Mouse (Mus musculus) heart, embryonic 15.5 days (tissue): ENCODE data around the gene Olfr1490. TPM values are rescaled to one million over a fixed set of nuclear protein-coding genes. Genes with fewer than 3 reads are reported as not detected.
"Not testable (repeated sequence)": the region's sequence is repeated elsewhere in the genome, so short reads cannot be mapped to it uniquely, and the experiment has no call there.

ENCODE experiments used
- ATAC-seq: fragments of 200-750 bp; cut with Nextera tagmentation; replicated peaks from 2 replicates; pipeline ENCODE4 v1.8.0; 2017; ENCODE audit warnings: low read depth, moderate TSS enrichment; ENCODE audit not compliant: insufficient number of reproducible peaks, insufficient read depth, low FRiP score
- H3K27ac ChIP-seq: fragments of 300-500 bp; sonication (generic); 2 replicates; pipeline ENCODE4 v1.5.1; 2015; ENCODE audit warnings: mild to moderate bottlenecking, inconsistent platforms
- H3K27me3 ChIP-seq: fragments of 300-500 bp; sonication (generic); 2 replicates; pipeline ENCODE4 v1.6.1; 2015; ENCODE audit warnings: inconsistent platforms
- H3K36me3 ChIP-seq: fragments of 300-500 bp; sonication (generic); 2 replicates; pipeline ENCODE4 v1.6.1; 2015; ENCODE audit warnings: mild to moderate bottlenecking, inconsistent platforms
- H3K4me1 ChIP-seq: fragments of 300-500 bp; sonication (generic); replicated peaks from 2 replicates; pipeline ENCODE4 v1.6.1; 2015; ENCODE audit warnings: inconsistent platforms
- H3K4me2 ChIP-seq: fragments of 300-500 bp; sonication (generic); 2 replicates; pipeline ENCODE4 v1.6.1; 2015; ENCODE audit warnings: inconsistent platforms, mild to moderate bottlenecking, moderate library complexity
- H3K4me3 ChIP-seq: fragments of 300-500 bp; sonication (generic); 2 replicates; pipeline ENCODE4 v1.5.1; 2015; ENCODE audit warnings: mild to moderate bottlenecking, inconsistent platforms
- H3K9ac ChIP-seq: fragments of 300-500 bp; sonication (generic); 2 replicates; pipeline ENCODE4 v1.6.1; 2015; ENCODE audit warnings: mild to moderate bottlenecking, inconsistent platforms
- H3K9me3 ChIP-seq: fragments of 300-500 bp; sonication (generic); replicated peaks from 2 replicates; pipeline ENCODE4 v1.6.1; 2016; ENCODE audit warnings: inconsistent platforms
- WGBS: fragments of 180-500 bp; shearing (Covaris S2); methylation state at CpG from one replicate; pipeline ENCODE4 v1.1.7; 2015; ENCODE audit warnings: mixed read lengths; 5-methylcytosine and 5-hydroxymethylcytosine counted together
- microRNA-seq: library from miRNA; unstranded; fragments of <30 nt; microRNA quantifications from one replicate; pipeline ENCODE4, GENCODE M21; 2016
- polyA plus RNA-seq: library from polyadenylated mRNA; unstranded; fragments of >200 nt; fragmentation: Nextera tagmentation; extraction: Ambion mirVana; gene quantifications from 2 replicates; pipeline ENCODE4 v1.2.1, GENCODE M21; 2015

The Olfr1490 gene
- polyA plus RNA-seq, result not detected in 2 replicates

- Histone ChIP-seq H3K27me3 (no peaks in the 10 kb centered on the region), H3K4me3 (no peak within 1 kb of the TSS), H3K9ac (no peak within 1 kb of the TSS), H3K27ac (no peak within 1 kb of the TSS), H3K36me3 (no peaks in the 10 kb centered on the region), H3K4me2 (no peak within 1 kb of the TSS), H3K9me3 (no peaks in the 10 kb centered on the region; the same call in 1 of the 2 replicates), H3K4me1 (no peaks in the 10 kb centered on the region)
- no peak for ATAC-seq
- 48% methylated on average over 1 of the region's 1 CpGs for WGBS
Observed at GRCm38 (mm10) chr19:13650791-13651190, at the start of gene Olfr1490. Gene Olfr1490, plus strand, starts transcription at chr19:13651091.

GRCm38 (mm10) chr19:13617075-13617474 lies 33.8 kb upstream of the Olfr1490 start, which contains the start of gene Olfr1487:
Gene Olfr1487, plus strand, starts transcription at chr19:13617375.
- not testable (repeated sequence) for H3K27ac ChIP-seq, H3K4me2 ChIP-seq, H3K27me3 ChIP-seq, H3K4me1 ChIP-seq, H3K9ac ChIP-seq, H3K4me3 ChIP-seq, H3K36me3 ChIP-seq, H3K9me3 ChIP-seq, ATAC-seq
- 84% methylated on average over 2 of the region's 2 CpGs for WGBS

DNA sequence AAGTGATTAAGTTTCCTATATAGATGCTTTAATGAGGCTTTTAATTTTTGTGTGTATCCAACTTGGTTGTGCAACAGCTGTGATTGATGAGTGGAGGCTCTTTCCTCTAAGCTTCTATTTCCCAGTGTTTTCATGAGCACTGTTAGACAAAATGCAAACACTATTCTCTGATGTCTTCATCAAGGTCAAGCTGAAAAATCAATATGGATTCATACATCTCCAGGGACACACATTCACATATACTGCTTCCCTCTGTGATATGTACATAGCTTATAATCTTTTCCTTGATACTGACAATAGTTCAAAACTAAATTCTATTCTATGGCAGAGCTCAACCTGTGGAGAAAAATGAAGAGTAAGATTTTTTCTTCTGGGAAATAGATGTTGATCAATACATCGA lies 19.6 kb upstream of the Olfr1490 start, which contains the start of gene Olfr1489:
Gene Olfr1489, plus strand, starts transcription at position 301 of the 400 bp plus-strand sequence.
- Histone ChIP-seq H3K9me3 (0 out of 2 replicates have a peak, but pooled peaks cover under 1% of the 10 kb centered on the region), H3K36me3 (no peaks in the 10 kb centered on the region), H3K9ac (no peak within 1 kb of the TSS), H3K4me1 (no peaks in the 10 kb centered on the region), H3K4me3 (no peak within 1 kb of the TSS), H3K27ac (no peak within 1 kb of the TSS), H3K4me2 (no peak within 1 kb of the TSS), H3K27me3 (no peaks in the 10 kb centered on the region)
- 73% methylated on average over 1 of the region's 1 CpGs for WGBS
- no peak for ATAC-seq

DNA sequence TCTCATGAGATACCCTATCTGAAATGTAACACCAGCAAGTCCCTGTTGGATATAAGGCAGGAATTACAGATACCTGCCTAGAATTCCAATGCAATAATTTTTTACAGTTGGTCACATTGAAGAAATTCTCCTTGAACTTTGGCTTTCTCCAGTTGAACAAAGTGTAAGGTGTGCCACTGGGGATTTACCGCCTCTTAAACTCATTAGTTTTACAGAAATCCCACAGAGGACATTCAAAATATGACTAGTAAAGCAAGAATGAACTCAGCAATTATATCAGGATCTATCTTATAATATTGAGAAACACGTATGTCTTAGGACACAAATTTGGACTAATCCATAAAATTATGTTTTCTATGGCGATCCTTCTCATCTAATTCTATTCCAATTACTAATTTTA lies 46.1 kb downstream of the Olfr1490 start, which contains the start of gene Olfr1491:
Gene Olfr1491, plus strand, starts transcription at position 301 of the 400 bp plus-strand sequence.
- 53% methylated on average over 3 of the region's 3 CpGs for WGBS

More for the DNA sequence above, 46.1 kb downstream of the Olfr1490 start, which contains the start of gene Olfr1491:
- Histone ChIP-seq H3K4me1 (no peaks in the 10 kb centered on the region), H3K9ac (no peak within 1 kb of the TSS), H3K27me3 (no peaks in the 10 kb centered on the region), H3K36me3 (no peaks in the 10 kb centered on the region), H3K27ac (no peak within 1 kb of the TSS), H3K4me3 (no peak within 1 kb of the TSS), H3K9me3 (no peaks in the 10 kb centered on the region), H3K4me2 (no peak within 1 kb of the TSS)
- no peak for ATAC-seq

Small RNAs within 50 kb of the gene (microRNA-seq; reads per million reads assigned to microRNA genes)
- not detected for gene Gm23931

Other genes starting within 250 kb of the Olfr1490 start
- not detected in 2 replicates for gene Olfr1469, start 243.2 kb upstream of the Olfr1490 start, polyA plus RNA-seq
- not detected in 2 replicates for gene Olfr1471, start 207.7 kb upstream of the Olfr1490 start, polyA plus RNA-seq
- not detected in 2 replicates for gene Olfr1472, start 195.0 kb upstream of the Olfr1490 start, polyA plus RNA-seq
- gene Olfr1474, start 181.5 kb upstream of the Olfr1490 start, polyA plus RNA-seq, result not detected in 2 replicates
- gene Olfr1475, start 170.9 kb upstream of the Olfr1490 start, polyA plus RNA-seq, result not detected in 2 replicates
- not detected in 2 replicates for gene Olfr1477, start 150.5 kb upstream of the Olfr1490 start, polyA plus RNA-seq
- not detected in 2 replicates for gene Olfr1480, start 123.2 kb upstream of the Olfr1490 start, polyA plus RNA-seq
- gene Olfr1484, start 67.6 kb upstream of the Olfr1490 start, polyA plus RNA-seq, result not detected in 2 replicates
- not detected in 2 replicates for gene Olfr1487, start 33.7 kb upstream of the Olfr1490 start, polyA plus RNA-seq
- not detected in 2 replicates for gene Olfr1489, start 19.5 kb upstream of the Olfr1490 start, polyA plus RNA-seq
- gene Olfr1491, start 46.2 kb downstream of the Olfr1490 start, polyA plus RNA-seq, result not detected in 2 replicates
- not detected in 2 replicates for gene Olfr1493-ps1, start 72.2 kb downstream of the Olfr1490 start, polyA plus RNA-seq
- gene Olfr1494, start 88.6 kb downstream of the Olfr1490 start, polyA plus RNA-seq, result not detected in 2 replicates
- not detected in 2 replicates for gene Olfr1495, start 113.5 kb downstream of the Olfr1490 start, polyA plus RNA-seq
- not detected in 2 replicates for gene Olfr1496, start 126.8 kb downstream of the Olfr1490 start, polyA plus RNA-seq
- gene Olfr1497, start 147.1 kb downstream of the Olfr1490 start, polyA plus RNA-seq, result not detected in 2 replicates
- not detected in 2 replicates for gene Olfr1499, start 168.4 kb downstream of the Olfr1490 start, polyA plus RNA-seq
- gene Olfr1500, start 179.4 kb downstream of the Olfr1490 start, polyA plus RNA-seq, result not detected in 2 replicates
- gene Olfr1501, start 199.6 kb downstream of the Olfr1490 start, polyA plus RNA-seq, result not detected in 2 replicates
- gene Olfr1502, start 210.7 kb downstream of the Olfr1490 start, polyA plus RNA-seq, result not detected in 2 replicates
- not detected in 2 replicates for gene Olfr1504, start 246.8 kb downstream of the Olfr1490 start, polyA plus RNA-seq